Mouse (Mus musculus) gonadal fat pad, adult 2 months (tissue): ENCODE measurements at regions not wholly inside any gene's neighbourhood (a gene's known extent, or its start where the extent isn't known, plus 50 kb on each side); places are given as distances from the start of the nearest gene placed in this dataset.
"Not testable (repeated sequence)": the region's sequence is repeated elsewhere in the genome, so short reads cannot be mapped to it uniquely, and the experiment has no call there.

ENCODE experiments used
- DNase-seq: peaks from one replicate; pipeline ENCODE4 v3.0.0-alpha.2; 2012; ENCODE audit warnings: low read depth

GRCm38 (mm10) chr4:28064935-28065334 is 748.0 kb upstream of the Epha7 start:
- DNase-seq: no peak

- DNase-seq: no peak
Observed at GRCm38 (mm10) chr4:28065828-28066227, 747.1 kb upstream of the Epha7 start.

GRCm38 (mm10) chr4:28079030-28079429 is 733.9 kb upstream of the Epha7 start:
- no peak for DNase-seq

GRCm38 (mm10) chr4:28092854-28093253 is 720.1 kb upstream of the Epha7 start:
- DNase-seq: no peak

- no peak for DNase-seq
Observed at GRCm38 (mm10) chr4:28143165-28143564, 669.8 kb upstream of the Epha7 start.

GRCm38 (mm10) chr4:28155116-28155515 is 657.8 kb upstream of the Epha7 start:
- no peak for DNase-seq

- DNase-seq: peak; percentile 72
Observed at GRCm38 (mm10) chr4:28176771-28177170, 636.2 kb upstream of the Epha7 start.

GRCm38 (mm10) chr4:28190861-28191260 is 622.1 kb upstream of the Epha7 start:
- DNase-seq: no peak

- no peak for DNase-seq
Observed at GRCm38 (mm10) chr4:28227594-28228208, 585.2 kb upstream of the Epha7 start.

GRCm38 (mm10) chr4:28235516-28235915 is 577.4 kb upstream of the Epha7 start:
- DNase-seq: not testable (repeated sequence)

- DNase-seq: no peak
Observed at GRCm38 (mm10) chr4:28242272-28242671, 570.7 kb upstream of the Epha7 start.
